Mouse (Mus musculus) intestine, embryonic 16.5 days (tissue): ENCODE measurements around the gene Gm11627. TPM values are rescaled to one million over a fixed set of nuclear protein-coding genes. Genes with fewer than 3 reads are reported as not detected.

ENCODE experiments used
- ATAC-seq: fragments of 200-750 bp; cut with Nextera tagmentation; 2 replicates; pipeline ENCODE4 v1.8.0; 2017; ENCODE audit warnings: moderate TSS enrichment, moderate library complexity
- H3K27ac ChIP-seq: fragments of 300-500 bp; sonication (generic); 2 replicates; pipeline ENCODE4 v1.5.1; 2014; ENCODE audit warnings: mild to moderate bottlenecking, low read length
- H3K27me3 ChIP-seq: fragments of 300-500 bp; sonication (generic); replicated peaks from 2 replicates; pipeline ENCODE4 v1.6.1; 2014; ENCODE audit warnings: low read length, control low read depth, mixed read lengths; ENCODE audit not compliant: control insufficient read depth, insufficient read depth
- H3K36me3 ChIP-seq: fragments of 300-500 bp; sonication (generic); 2 replicates; pipeline ENCODE4 v1.6.1; 2014; ENCODE audit warnings: low read length, control low read depth; ENCODE audit not compliant: control insufficient read depth, insufficient read depth
- H3K4me1 ChIP-seq: fragments of 300-500 bp; sonication (generic); 2 replicates; pipeline ENCODE4 v1.6.1; 2014; ENCODE audit warnings: low read length, control low read depth, mixed read lengths; ENCODE audit not compliant: control insufficient read depth, insufficient read depth
- H3K4me2 ChIP-seq: fragments of 300-500 bp; sonication (generic); 2 replicates; pipeline ENCODE4 v1.6.1; 2014; ENCODE audit warnings: low read depth, low read length, control low read depth
- H3K4me3 ChIP-seq: fragments of 300-500 bp; sonication (generic); 2 replicates; pipeline ENCODE4 v1.5.1; 2014; ENCODE audit warnings: mild to moderate bottlenecking, low read length
- H3K9ac ChIP-seq: fragments of 300-500 bp; sonication (generic); 2 replicates; pipeline ENCODE4 v1.6.1; 2014; ENCODE audit warnings: low read depth, low read length
- H3K9me3 ChIP-seq: fragments of 300-500 bp; sonication (generic); 2 replicates; pipeline ENCODE4 v1.6.1; 2016; ENCODE audit warnings: low read length, control low read depth; ENCODE audit not compliant: control insufficient read depth
- WGBS: fragments of 180-500 bp; shearing (Covaris S2); extraction: QIAGEN DNeasy Blood & Tissue Kit; methylation state at CpG from one replicate; pipeline ENCODE4 v1.1.7; 2014; 5-methylcytosine and 5-hydroxymethylcytosine counted together
- polyA plus RNA-seq: library from polyadenylated mRNA; unstranded; fragments of >200 nt; fragmentation: Nextera tagmentation; extraction: Ambion mirVana; gene quantifications from 2 replicates; pipeline ENCODE4 v1.2.1, GENCODE M21; 2015

Gm11627 gene
- polyA plus RNA-seq, 1 experiment from 2014 or later = 15.8 TPM

GRCm38 (mm10) chr11:102581281-102582015 lies 2.2 kb upstream of the Gm11627 start:
- Histone ChIP-seq H3K4me2 (no peak overlapping the region), H3K36me3 (no peaks in the 10 kb centered on the region), H3K9ac (no peak overlapping the region), H3K27me3 (no peaks in the 10 kb centered on the region), H3K4me1 (peaks cover 23% of the 10 kb centered on the region), H3K27ac (peak overlapping the region; percentile 82), H3K4me3 (no peak overlapping the region), H3K9me3 (peaks cover under 1% of the 10 kb centered on the region; the same call in 1 of the 2 replicates)
- 34% methylated on average over 11 of the region's 11 CpGs for WGBS
- ATAC-seq = no peak

GRCm38 (mm10) chr11:102580034-102580330 lies 721 bp upstream of the Gm11627 start:
- H3K9ac ChIP-seq = peak overlapping the region; percentile 71
- no peaks in the 10 kb centered on the region for H3K27me3 ChIP-seq
- ATAC-seq = no peak
- peak overlapping the region; percentile 57 for H3K4me2 ChIP-seq
- peak overlapping the region; percentile 88 for H3K27ac ChIP-seq
- 68% methylated on average over 3 of the region's 3 CpGs for WGBS
- H3K4me3 ChIP-seq = peak overlapping the region; percentile 39
- no peaks in the 10 kb centered on the region for H3K9me3 ChIP-seq
- H3K36me3 ChIP-seq = no peaks in the 10 kb centered on the region
- peaks cover 23% of the 10 kb centered on the region for H3K4me1 ChIP-seq

DNA sequence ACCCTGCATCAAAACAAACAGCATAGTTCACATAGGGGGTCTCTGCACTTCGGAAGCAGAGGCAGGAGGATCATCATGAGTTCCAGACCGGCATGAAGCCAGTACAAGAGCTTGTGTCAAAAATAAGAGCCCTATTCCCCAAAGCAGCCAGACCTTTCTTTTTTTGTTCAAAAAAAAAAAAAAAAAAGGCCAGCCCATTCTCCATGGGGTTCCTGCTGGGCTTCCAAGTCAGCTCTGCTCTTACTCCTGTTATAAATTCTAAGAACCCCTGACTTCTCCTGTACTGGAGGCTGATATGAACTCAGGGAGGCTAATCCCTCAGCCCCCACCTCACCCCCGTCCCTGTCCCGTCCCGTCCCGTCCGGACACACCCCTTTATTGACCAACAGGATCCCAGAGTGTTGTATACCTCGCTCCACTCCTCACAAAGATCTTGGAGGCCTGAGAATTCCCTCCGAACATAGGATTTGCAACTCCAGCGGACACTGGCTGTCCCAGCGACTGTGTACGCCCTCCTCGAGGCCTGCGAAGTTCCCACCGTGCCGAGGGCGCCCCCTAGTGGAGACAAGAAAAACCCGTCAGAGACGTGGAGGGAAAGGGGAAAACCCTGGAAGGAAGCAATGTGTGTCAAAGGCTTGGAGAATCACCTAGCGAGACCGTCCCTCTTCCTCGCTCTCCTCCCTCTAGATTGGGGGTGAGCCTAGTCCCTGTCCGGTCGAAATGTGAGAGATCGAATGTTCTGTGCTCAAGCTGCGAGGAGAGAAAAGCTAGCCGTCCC lies 731 bp downstream of the Gm11627 start:
- Histone ChIP-seq H3K4me3 (peak overlapping the region; percentile 39), H3K27ac (peak overlapping the region; percentile 88), H3K27me3 (no peaks in the 10 kb centered on the region), H3K4me1 (peaks cover 23% of the 10 kb centered on the region), H3K4me2 (peak overlapping the region; percentile 57), H3K36me3 (no peaks in the 10 kb centered on the region), H3K9ac (peak overlapping the region; percentile 71), H3K9me3 (no peaks in the 10 kb centered on the region)
- peak; percentile 73 for ATAC-seq
- 8% methylated on average over 27 of the region's 27 CpGs for WGBS

DNA sequence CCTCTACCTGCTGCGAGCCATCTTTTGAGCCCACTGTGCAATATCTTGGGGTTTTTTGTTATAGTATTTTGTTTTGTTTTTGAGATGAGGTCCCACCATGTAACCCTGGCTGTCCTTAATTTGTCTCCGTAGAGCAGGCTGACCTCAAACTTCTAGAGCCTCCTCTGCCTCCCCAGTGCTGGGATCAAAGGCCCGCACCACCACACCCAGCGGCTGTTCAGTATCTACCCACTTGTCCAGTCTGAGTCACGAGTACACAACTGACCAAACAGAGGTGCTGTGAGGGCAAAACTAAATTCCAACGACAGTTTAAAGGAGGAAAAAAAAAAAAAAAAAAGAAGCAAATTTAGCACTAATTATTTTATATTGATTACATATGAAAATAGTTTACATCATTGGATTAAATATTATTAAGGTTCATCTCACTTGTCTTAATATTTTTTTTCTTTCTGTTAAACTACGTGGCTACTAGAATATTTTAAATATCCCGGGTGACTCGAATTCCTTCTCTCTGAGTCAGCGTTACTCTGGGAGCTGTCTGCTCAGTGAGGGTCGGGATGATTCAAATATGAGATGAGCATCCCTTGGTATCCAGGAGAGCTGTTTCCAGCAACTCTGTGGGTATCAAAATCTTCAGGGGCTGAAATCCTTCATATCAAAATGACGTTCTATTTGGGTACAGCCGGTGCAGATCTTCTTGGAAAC lies 3.1 kb downstream of the Gm11627 start:
- ATAC-seq = no peak
- Histone ChIP-seq H3K9ac (no peak overlapping the region), H3K4me2 (no peak overlapping the region), H3K27me3 (no peaks in the 10 kb centered on the region), H3K27ac (no peak overlapping the region), H3K36me3 (no peaks in the 10 kb centered on the region), H3K4me1 (peaks cover 9% of the 10 kb centered on the region), H3K9me3 (no peaks in the 10 kb centered on the region), H3K4me3 (no peak overlapping the region)
- 44% methylated on average over 13 of the region's 13 CpGs for WGBS

DNA sequence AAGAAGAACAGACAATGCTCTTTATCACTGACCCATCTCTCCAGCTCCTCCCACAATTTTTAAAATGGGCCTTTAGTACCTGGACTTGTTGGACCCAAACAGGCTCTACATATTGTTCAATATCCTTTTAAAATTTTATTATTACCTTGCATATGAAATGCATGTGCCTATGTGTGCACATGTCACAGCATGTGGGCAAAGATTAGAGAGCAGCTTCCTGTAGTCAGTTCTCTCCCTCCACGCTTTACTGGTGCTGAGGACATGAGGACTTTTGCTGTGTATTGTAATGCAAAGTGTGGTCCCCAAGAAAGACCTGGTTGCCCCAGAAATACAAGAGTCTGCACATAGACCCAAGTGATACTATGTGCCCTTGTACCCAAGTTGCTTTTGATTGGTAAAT lies 4.2 kb downstream of the Gm11627 start:
- WGBS = 72% methylated on average over 1 of the region's 1 CpGs
- no peak overlapping the region for H3K4me3 ChIP-seq

DNA sequence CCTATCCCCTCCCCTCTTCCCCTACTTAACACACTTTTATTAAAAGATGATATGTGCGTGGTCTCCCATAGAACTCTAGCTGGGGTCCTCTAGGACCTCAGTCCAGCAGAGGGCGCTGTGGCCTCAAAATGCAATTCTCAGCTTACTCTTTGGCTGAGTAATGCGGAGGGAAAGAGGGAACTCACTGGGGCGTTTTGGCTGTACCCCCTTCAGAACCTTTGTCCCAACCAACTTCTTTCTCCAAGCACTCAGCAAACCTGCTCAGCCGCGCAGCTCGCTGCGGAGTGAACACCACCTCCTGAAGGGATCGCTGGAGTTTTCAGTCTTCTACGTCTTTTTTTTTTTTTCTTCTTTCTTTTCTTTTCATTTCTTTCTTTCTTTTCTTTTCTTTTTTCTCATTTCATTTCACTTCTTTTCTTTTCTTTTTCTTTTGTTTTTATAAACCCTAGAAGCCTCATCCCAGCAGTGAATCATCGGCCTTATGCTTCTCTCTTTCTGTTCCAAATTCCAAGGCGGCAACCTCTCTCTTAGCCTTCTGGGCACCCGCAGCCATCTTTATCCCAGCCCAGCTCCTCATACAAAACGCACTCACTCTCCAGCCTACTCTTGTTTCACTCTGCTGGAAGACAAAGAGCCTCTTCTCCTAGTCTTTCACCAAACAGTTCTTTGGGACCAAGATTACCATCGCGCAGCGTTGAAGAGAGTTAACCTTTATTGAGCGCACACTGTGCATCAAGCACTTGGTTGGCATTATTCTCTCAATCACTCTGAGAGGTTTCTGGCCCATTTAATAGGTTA lies 6.2 kb downstream of the Gm11627 start:
- Histone ChIP-seq H3K9ac (peak overlapping the region; percentile 70), H3K4me3 (peak overlapping the region; percentile 57), H3K36me3 (no peaks in the 10 kb centered on the region), H3K9me3 (no peaks in the 10 kb centered on the region), H3K27ac (no peak overlapping the region), H3K4me1 (peaks cover 4% of the 10 kb centered on the region; the same call in 1 of the 2 replicates), H3K4me2 (peak overlapping the region; percentile 79), H3K27me3 (no peaks in the 10 kb centered on the region)
- WGBS = 16% methylated on average over 18 of the region's 18 CpGs
- peak; percentile 71 for ATAC-seq

More for the DNA sequence above, 4.2 kb downstream of the Gm11627 start:
- Histone ChIP-seq H3K27me3 (no peaks in the 10 kb centered on the region), H3K4me1 (peaks cover 9% of the 10 kb centered on the region; the same call in 1 of the 2 replicates), H3K36me3 (no peaks in the 10 kb centered on the region), H3K9me3 (no peaks in the 10 kb centered on the region), H3K4me2 (no peak overlapping the region), H3K9ac (no peak overlapping the region), H3K27ac (no peak overlapping the region)
- ATAC-seq = no peak

- H3K27me3 ChIP-seq = no peaks in the 10 kb centered on the region
- WGBS = 64% methylated on average over 7 of the region's 7 CpGs
- ATAC-seq = no peak
- H3K9me3 ChIP-seq = no peaks in the 10 kb centered on the region
- no peak overlapping the region for H3K4me3 ChIP-seq
- H3K27ac ChIP-seq = no peak overlapping the region
- H3K9ac ChIP-seq = no peak overlapping the region
- H3K4me1 ChIP-seq = no peaks in the 10 kb centered on the region
- H3K36me3 ChIP-seq = no peaks in the 10 kb centered on the region
- H3K4me2 ChIP-seq = no peak overlapping the region
Measured at GRCm38 (mm10) chr11:102568756-102569377, 10.4 kb downstream of the Gm11627 start.

DNA sequence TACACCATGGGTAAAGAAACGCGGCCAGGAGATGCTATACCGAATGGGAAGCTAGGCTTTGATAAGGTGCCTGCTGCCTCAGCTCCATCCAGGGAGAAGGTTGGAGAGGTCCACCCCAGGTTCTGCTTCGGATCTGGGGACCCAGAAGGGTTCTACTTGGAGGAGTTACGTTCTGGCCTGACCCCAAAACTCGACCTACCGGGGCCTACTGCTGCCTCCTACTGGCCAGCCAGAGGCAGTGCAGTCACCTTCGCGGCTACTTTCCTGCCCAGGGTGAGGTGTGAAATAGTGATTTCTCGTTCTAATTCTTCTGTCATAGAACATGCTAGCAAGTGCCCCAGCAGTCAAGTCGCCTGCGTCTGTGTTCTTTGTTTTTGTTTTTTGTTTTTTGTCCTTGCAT lies 11.1 kb downstream of the Gm11627 start:
- WGBS = 81% methylated on average over 12 of the region's 12 CpGs
- Histone ChIP-seq H3K4me1 (no peaks in the 10 kb centered on the region), H3K4me3 (no peak overlapping the region), H3K27ac (no peak overlapping the region), H3K4me2 (no peak overlapping the region), H3K27me3 (no peaks in the 10 kb centered on the region), H3K9ac (no peak overlapping the region), H3K9me3 (no peaks in the 10 kb centered on the region), H3K36me3 (no peaks in the 10 kb centered on the region)
- ATAC-seq = no peak
